Mouse (Mus musculus): Measurements from ENCODE around the gene Ttyh3. TPM values are rescaled to one million over a fixed set of nuclear protein-coding genes. Genes with fewer than 3 reads are reported as not detected.

The Ttyh3 gene
- total and polyA plus RNA-seq, 3 experiments: 9.8 to 100 (median 68.7) TPM

DNA sequence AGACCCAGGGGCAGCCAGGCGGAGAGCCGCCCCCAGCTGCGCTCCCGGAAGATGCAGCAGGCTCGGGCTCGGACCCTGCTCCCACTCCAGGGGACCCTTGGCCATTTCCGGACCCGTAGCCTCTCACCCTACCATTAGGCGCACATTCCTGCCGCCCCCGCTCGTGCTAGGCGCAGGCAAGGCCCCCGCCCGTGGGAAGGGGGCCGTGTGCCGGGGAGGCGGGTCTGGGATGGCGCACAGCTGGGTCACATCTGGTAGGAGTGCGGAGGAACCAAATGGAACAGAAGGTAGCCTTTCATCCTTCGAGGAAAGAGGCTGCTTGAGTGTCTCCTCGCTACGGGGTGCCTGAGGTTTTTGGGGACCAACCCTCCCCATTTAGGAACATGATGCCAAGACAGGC is 42.4 kb downstream of the Ttyh3 start:
- no peak for ATAC-seq (ENCODE audit: extremely low read depth, insufficient number of reproducible peaks, low FRiP score, poor library complexity, severe bottlenecking)
- DNase-seq (ENCODE audit: low spot score): no peak
- Histone ChIP-seq H3K4me1 (ENCODE audit: insufficient read depth, low read depth, low read length) (peaks cover 50% of the 10 kb centered on the region), H3K27me3 (ENCODE audit: insufficient read depth, low read length) (peaks cover 76% of the 10 kb centered on the region), H3K9me3 (replicated peaks) (peaks cover 17% of the 10 kb centered on the region), H3K36me3 (replicated peaks) (no peaks in the 10 kb centered on the region), H3K4me3 (ENCODE audit: low read depth, low read length) (no peak overlapping the region)
- TF ChIP-seq POLR2AphosphoS5 (IDR thresholded peaks at IDR 0.05; ENCODE audit: insufficient replicate concordance, low read depth, low read length): no peak
- no peak for TF ChIP-seq CTCF (IDR thresholded peaks at IDR 0.05; ENCODE audit: low read depth, low read length)
- no peak for TF ChIP-seq GATA1 (IDR thresholded peaks at IDR 0.05; ENCODE audit: borderline replicate concordance, low read length)
- no peak for TF ChIP-seq GATA2 (IDR thresholded peaks at IDR 0.05; ENCODE audit: borderline replicate concordance, low read depth, low read length)
- no peak for TF ChIP-seq TAL1 (conservative IDR thresholded peaks at IDR 0.05; ENCODE audit: low read depth, low read length)

DNA sequence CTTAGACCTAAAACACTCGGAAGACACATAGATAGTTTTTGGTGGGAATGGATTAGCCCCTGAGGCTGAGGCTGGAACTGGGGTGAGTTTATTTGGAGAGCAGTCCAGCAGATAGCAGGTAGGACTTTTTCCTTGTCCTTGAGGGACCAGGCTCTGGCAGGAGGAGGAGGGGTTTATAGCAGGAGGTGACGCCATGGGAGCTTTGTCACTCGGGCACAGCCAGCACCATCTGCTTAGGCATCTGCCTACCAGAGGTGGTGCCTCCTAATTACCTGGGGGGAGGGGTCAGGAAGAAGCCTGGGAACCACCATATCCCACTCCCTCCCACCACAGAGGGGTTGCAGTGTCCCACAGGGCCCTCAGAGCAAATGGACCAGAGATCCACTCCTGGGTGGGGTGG is 43.6 kb downstream of the Ttyh3 start:
- Histone ChIP-seq H3K4me1 (ENCODE audit: insufficient read depth, low read depth, low read length) (peaks cover 38% of the 10 kb centered on the region), H3K27me3 (ENCODE audit: insufficient read depth, low read length) (peaks cover 76% of the 10 kb centered on the region)

DNA sequence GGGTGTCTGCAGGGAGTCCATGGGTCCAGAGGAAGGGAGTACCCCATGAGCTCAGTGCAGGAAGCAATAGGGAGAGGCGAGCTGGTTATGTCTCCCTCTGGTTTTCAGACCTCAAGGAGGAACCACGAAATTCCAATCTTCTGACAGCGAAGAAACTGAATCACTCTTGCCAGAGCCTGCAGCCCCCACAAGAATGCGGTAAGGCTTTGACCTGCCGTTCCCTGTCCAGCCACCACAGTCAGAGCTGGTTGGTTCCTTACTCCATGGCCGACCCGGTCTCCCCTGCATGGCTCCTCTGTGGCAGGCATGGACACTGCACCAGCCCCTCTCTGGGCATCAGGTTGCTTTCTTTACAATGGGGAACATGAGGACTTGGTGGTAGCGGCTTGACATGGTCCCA is 44.4 kb downstream of the Ttyh3 start:
- H3K9me3 ChIP-seq (replicated peaks): peaks cover 17% of the 10 kb centered on the region
- peaks cover 31% of the 10 kb centered on the region for H3K4me1 ChIP-seq (ENCODE audit: insufficient read depth, low read depth, low read length)
- TF ChIP-seq POLR2AphosphoS5 (IDR thresholded peaks at IDR 0.05; ENCODE audit: insufficient replicate concordance, low read depth, low read length): no peak
- TF ChIP-seq GATA2 (IDR thresholded peaks at IDR 0.05; ENCODE audit: borderline replicate concordance, low read depth, low read length): no peak
- TF ChIP-seq CTCF (IDR thresholded peaks at IDR 0.05; ENCODE audit: low read depth, low read length): no peak
- no peak for TF ChIP-seq GATA1 (IDR thresholded peaks at IDR 0.05; ENCODE audit: borderline replicate concordance, low read length)
- DNase-seq (ENCODE audit: low spot score) (no peak), ATAC-seq (ENCODE audit: extremely low read depth, insufficient number of reproducible peaks, low FRiP score, poor library complexity, severe bottlenecking) (no peak)
- no peaks in the 10 kb centered on the region for H3K36me3 ChIP-seq (replicated peaks)
- peaks cover 77% of the 10 kb centered on the region for H3K27me3 ChIP-seq (ENCODE audit: insufficient read depth, low read length)
- no peak overlapping the region for H3K4me3 ChIP-seq (ENCODE audit: low read depth, low read length)

More for the DNA sequence above, 43.6 kb downstream of the Ttyh3 start:
- Histone ChIP-seq H3K36me3 (replicated peaks) (no peaks in the 10 kb centered on the region), H3K9me3 (replicated peaks) (peaks cover 17% of the 10 kb centered on the region), H3K4me3 (ENCODE audit: low read depth, low read length) (no peak overlapping the region)
- ATAC-seq (ENCODE audit: extremely low read depth, insufficient number of reproducible peaks, low FRiP score, poor library complexity, severe bottlenecking): no peak
- no peak for DNase-seq (ENCODE audit: low spot score)
- no peak for TF ChIP-seq GATA1 (IDR thresholded peaks at IDR 0.05; ENCODE audit: borderline replicate concordance, low read length)
- TF ChIP-seq TAL1 (conservative IDR thresholded peaks at IDR 0.05; ENCODE audit: low read depth, low read length): no peak

DNA sequence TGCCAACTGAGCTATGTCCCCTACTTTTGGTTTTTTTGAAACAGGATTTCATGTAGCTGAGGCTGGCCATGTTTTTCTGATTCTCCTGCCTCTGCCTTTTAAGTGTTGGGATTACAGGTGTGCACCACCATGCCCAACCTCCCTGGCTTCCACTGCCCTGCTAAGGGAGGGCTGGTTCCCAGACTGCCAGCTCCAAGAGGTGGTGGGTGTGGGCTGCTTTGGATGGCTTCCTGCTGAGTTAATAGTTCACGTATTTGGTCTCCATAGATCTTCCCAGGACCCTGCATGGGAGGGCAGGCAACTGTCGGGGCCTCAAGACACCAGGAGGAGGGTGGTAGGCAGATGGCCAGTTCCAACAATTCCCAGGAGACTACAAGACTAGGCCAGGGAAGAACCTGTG is 46.3 kb downstream of the Ttyh3 start:
- peaks cover 14% of the 10 kb centered on the region for H3K4me1 ChIP-seq (ENCODE audit: insufficient read depth, low read depth, low read length)
- no peaks in the 10 kb centered on the region for H3K36me3 ChIP-seq (replicated peaks)
- peaks cover 83% of the 10 kb centered on the region for H3K27me3 ChIP-seq (ENCODE audit: insufficient read depth, low read length)
- peaks cover 13% of the 10 kb centered on the region for H3K9me3 ChIP-seq (replicated peaks)
- ATAC-seq (ENCODE audit: extremely low read depth, insufficient number of reproducible peaks, low FRiP score, poor library complexity, severe bottlenecking): no peak
- TF ChIP-seq GATA2 (IDR thresholded peaks at IDR 0.05; ENCODE audit: borderline replicate concordance, low read depth, low read length) (no peak), TAL1 (conservative IDR thresholded peaks at IDR 0.05; ENCODE audit: low read depth, low read length) (no peak), POLR2AphosphoS5 (IDR thresholded peaks at IDR 0.05; ENCODE audit: insufficient replicate concordance, low read depth, low read length) (no peak), GATA1 (IDR thresholded peaks at IDR 0.05; ENCODE audit: borderline replicate concordance, low read length) (no peak), CTCF (IDR thresholded peaks at IDR 0.05; ENCODE audit: low read depth, low read length) (no peak)
- no peak overlapping the region for H3K4me3 ChIP-seq (ENCODE audit: low read depth, low read length)
- DNase-seq (ENCODE audit: low spot score): no peak

DNA sequence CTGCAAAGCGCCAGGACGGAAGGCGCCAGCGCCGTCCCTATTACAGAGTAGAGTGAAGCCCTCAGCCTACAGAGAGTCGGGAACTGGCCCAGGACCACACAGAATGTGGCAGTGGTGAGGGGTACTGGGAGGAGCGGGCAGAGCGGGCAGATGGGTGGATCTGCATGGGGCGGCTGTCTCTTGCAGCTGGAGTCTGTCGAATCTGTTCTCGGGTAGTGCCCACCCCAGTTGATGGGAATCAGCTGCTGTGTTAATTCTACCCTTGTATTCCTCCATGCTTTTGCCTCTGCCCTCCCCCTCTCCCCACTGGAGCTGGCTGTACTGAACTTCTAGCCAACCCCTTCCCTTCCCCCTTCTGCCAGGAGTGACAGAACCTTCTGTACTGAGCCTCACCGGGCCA is 47.1 kb downstream of the Ttyh3 start:
- peaks cover 13% of the 10 kb centered on the region for H3K4me1 ChIP-seq (ENCODE audit: insufficient read depth, low read depth, low read length)
- H3K4me3 ChIP-seq (ENCODE audit: low read depth, low read length): no peak overlapping the region
- H3K27me3 ChIP-seq (ENCODE audit: insufficient read depth, low read length): peaks cover 83% of the 10 kb centered on the region
- DNase-seq (ENCODE audit: low spot score): no peak
- H3K9me3 ChIP-seq (replicated peaks): peaks cover 5% of the 10 kb centered on the region
- H3K36me3 ChIP-seq (replicated peaks): no peaks in the 10 kb centered on the region
- no peak for TF ChIP-seq POLR2AphosphoS5 (IDR thresholded peaks at IDR 0.05; ENCODE audit: insufficient replicate concordance, low read depth, low read length)
- no peak for TF ChIP-seq GATA1 (IDR thresholded peaks at IDR 0.05; ENCODE audit: borderline replicate concordance, low read length)
- TF ChIP-seq CTCF (IDR thresholded peaks at IDR 0.05; ENCODE audit: low read depth, low read length): no peak
- no peak for ATAC-seq (ENCODE audit: extremely low read depth, insufficient number of reproducible peaks, low FRiP score, poor library complexity, severe bottlenecking)

DNA sequence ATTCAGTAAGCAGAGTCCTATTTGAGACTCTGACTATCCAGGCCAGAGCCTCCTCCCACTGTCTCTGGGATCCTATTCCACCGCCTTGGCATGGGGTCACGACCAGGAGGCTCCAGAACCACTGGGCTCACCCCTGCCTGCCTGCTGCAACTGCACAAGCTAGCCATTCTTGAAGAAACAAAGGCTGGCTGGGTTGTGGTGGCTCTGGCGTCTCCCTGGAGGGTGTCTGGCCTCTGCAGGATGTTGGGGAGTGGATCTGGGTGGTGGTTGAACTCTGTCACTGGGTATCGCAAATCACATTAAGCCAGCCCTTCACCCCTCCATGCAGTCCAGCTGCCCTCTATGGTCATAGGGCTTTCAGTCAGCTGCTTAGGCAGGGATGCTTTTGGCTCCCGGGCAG is 48.9 kb downstream of the Ttyh3 start:
- H3K36me3 ChIP-seq (replicated peaks): no peaks in the 10 kb centered on the region
- ATAC-seq (ENCODE audit: extremely low read depth, insufficient number of reproducible peaks, low FRiP score, poor library complexity, severe bottlenecking) (no peak), DNase-seq (ENCODE audit: low spot score) (no peak)
- peaks cover 80% of the 10 kb centered on the region for H3K27me3 ChIP-seq (ENCODE audit: insufficient read depth, low read length)
- no peak overlapping the region for H3K4me3 ChIP-seq (ENCODE audit: low read depth, low read length)
- peaks cover 15% of the 10 kb centered on the region for H3K4me1 ChIP-seq (ENCODE audit: insufficient read depth, low read depth, low read length)
- H3K9me3 ChIP-seq (replicated peaks): no peaks in the 10 kb centered on the region
- no peak for TF ChIP-seq GATA1 (IDR thresholded peaks at IDR 0.05; ENCODE audit: borderline replicate concordance, low read length)
- TF ChIP-seq TAL1 (conservative IDR thresholded peaks at IDR 0.05; ENCODE audit: low read depth, low read length): no peak
- TF ChIP-seq POLR2AphosphoS5 (IDR thresholded peaks at IDR 0.05; ENCODE audit: insufficient replicate concordance, low read depth, low read length): no peak
- no peak for TF ChIP-seq CTCF (IDR thresholded peaks at IDR 0.05; ENCODE audit: low read depth, low read length)
- TF ChIP-seq GATA2 (IDR thresholded peaks at IDR 0.05; ENCODE audit: borderline replicate concordance, low read depth, low read length): no peak

DNA sequence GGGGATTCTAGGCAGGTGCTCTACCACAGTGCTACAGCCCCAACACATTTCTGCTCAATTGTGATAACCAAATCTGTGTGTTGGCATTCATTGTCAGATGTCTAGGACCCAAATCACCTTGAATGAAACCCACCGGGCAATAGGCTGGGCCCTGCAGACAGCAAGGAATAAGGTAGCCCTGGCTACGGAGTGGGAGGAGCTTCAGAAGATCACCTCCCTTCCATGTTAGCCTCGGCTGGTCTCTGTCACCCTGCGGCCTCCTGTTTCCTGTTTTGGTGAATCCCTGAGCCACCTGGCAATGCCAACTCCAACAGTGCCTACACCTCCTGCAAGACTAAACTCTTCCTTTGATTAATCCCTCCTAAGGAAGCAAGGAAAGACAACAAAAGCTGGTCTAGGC is 51.0 kb downstream of the Ttyh3 start:
- peaks cover 75% of the 10 kb centered on the region for H3K27me3 ChIP-seq (ENCODE audit: insufficient read depth, low read length)
- no peaks in the 10 kb centered on the region for H3K36me3 ChIP-seq (replicated peaks)
- H3K9me3 ChIP-seq (replicated peaks): no peaks in the 10 kb centered on the region
- ATAC-seq (ENCODE audit: extremely low read depth, insufficient number of reproducible peaks, low FRiP score, poor library complexity, severe bottlenecking) (no peak), DNase-seq (ENCODE audit: low spot score) (no peak)
- TF ChIP-seq TAL1 (conservative IDR thresholded peaks at IDR 0.05; ENCODE audit: low read depth, low read length): no peak
- TF ChIP-seq GATA2 (IDR thresholded peaks at IDR 0.05; ENCODE audit: borderline replicate concordance, low read depth, low read length): no peak
- TF ChIP-seq POLR2AphosphoS5 (IDR thresholded peaks at IDR 0.05; ENCODE audit: insufficient replicate concordance, low read depth, low read length): no peak
- no peak for TF ChIP-seq GATA1 (IDR thresholded peaks at IDR 0.05; ENCODE audit: borderline replicate concordance, low read length)
- TF ChIP-seq CTCF (IDR thresholded peaks at IDR 0.05; ENCODE audit: low read depth, low read length): no peak
- H3K4me1 ChIP-seq (ENCODE audit: insufficient read depth, low read depth, low read length): peaks cover 17% of the 10 kb centered on the region
- H3K4me3 ChIP-seq (ENCODE audit: low read depth, low read length): no peak overlapping the region
